Mouse (Mus musculus): ENCODE data around the gene Pde4d. TPM values are rescaled to one million over a fixed set of nuclear protein-coding genes. Genes with fewer than 3 reads are reported as not detected.

Gene Pde4d
- polyA plus RNA-seq, 1 experiment from 2014 or later: 13.6 TPM

DNA sequence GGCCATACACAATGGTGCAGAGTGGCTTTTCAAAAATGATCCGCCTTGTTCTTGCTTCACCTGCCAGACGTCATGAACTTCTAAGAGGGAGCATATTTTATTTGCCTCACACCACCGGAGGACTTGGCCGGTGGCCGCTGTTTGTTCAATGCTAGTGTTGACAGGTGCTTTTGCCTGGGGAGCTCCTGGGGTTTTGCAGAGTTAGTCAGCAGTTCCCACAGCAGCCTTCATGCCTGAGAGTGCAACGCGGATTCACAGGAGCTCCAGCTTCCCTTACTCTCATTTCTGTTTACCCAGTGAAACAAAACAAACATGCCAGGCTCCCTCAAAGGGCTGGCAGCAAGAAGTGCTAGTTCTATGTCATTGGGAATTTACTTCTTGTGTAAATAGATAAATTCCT, 1031.7 kb downstream of the Pde4d start:
- Histone ChIP-seq H3K4me1 (ENCODE audit: control insufficient read depth, insufficient read depth, low read length) (peaks cover 4% of the 10 kb centered on the region), H3K9ac (ENCODE audit: low read depth, low read length) (no peak overlapping the region), H3K4me3 (ENCODE audit: low read depth, low read length) (no peak overlapping the region), H3K27me3 (replicated peaks; ENCODE audit: control insufficient read depth, insufficient read depth, low read length) (no peaks in the 10 kb centered on the region), H3K4me2 (ENCODE audit: low read depth, low read length) (no peak overlapping the region), H3K36me3 (ENCODE audit: control insufficient read depth, insufficient read depth, low read length) (no peaks in the 10 kb centered on the region), H3K9me3 (ENCODE audit: control insufficient read depth, low read length) (no peaks in the 10 kb centered on the region), H3K27ac (replicated peaks; ENCODE audit: low read depth, low read length) (no peak overlapping the region)
- ATAC-seq (ENCODE audit: low read depth) (peak; percentile 84), DNase-seq (ENCODE audit: low spot score) (peak; percentile 75)
- 41% methylated on average over 7 of the region's 7 CpGs for WGBS

DNA sequence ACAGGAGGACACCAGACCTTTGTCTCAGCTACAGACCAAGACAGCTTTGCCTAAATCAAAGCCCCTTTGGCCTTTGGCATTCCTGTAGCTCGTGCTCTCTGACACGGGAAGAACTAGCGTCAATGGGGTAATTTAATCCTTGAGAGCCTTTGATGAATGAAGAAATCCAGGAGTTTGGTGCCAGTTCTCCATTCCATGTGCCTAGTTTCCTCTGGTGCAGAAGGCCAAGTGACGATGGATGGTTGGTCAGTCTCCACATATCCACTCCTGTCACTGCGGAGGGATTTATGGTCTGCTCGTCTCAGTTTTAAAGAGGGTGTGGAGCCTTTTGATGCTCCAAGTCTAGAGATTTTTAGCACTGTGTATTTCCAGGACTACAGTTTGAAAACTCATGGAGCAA, 1036.4 kb downstream of the Pde4d start:
- H3K9ac ChIP-seq (ENCODE audit: low read depth, low read length): no peak overlapping the region
- no peak overlapping the region for H3K27ac ChIP-seq (replicated peaks; ENCODE audit: low read depth, low read length)
- no peaks in the 10 kb centered on the region for H3K36me3 ChIP-seq (ENCODE audit: control insufficient read depth, insufficient read depth, low read length)
- no peak overlapping the region for H3K4me3 ChIP-seq (ENCODE audit: low read depth, low read length)
- H3K4me1 ChIP-seq (ENCODE audit: control insufficient read depth, insufficient read depth, low read length): peaks cover 6% of the 10 kb centered on the region; the same call in 1 of the 2 replicates
- 42% methylated on average over 6 of the region's 6 CpGs for WGBS
- H3K4me2 ChIP-seq (ENCODE audit: low read depth, low read length): no peak overlapping the region
- H3K9me3 ChIP-seq (ENCODE audit: control insufficient read depth, low read length): no peaks in the 10 kb centered on the region
- DNase-seq (ENCODE audit: low spot score): no peak
- no peaks in the 10 kb centered on the region for H3K27me3 ChIP-seq (replicated peaks; ENCODE audit: control insufficient read depth, insufficient read depth, low read length)
- no peak for ATAC-seq (ENCODE audit: low read depth)

DNA sequence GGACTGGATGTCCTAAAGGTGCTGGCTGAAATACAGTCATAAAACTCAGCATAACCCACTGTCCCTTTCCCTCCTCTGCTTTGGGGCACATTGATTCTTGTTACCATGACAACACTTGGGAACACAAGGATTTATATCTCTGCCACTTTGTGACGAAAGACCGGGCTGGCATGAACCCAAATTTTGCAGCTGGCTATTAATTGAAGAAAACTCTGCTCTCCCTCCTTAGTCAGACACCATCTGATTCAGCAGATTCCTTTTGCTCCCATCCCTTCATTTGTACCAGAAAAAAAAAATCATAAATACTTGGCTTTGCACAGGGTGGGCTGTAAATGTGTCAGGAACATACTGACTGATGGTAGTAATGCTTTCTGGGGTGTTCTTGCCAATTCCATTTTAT, 1037.6 kb downstream of the Pde4d start:
- H3K9me3 ChIP-seq (ENCODE audit: control insufficient read depth, low read length): no peaks in the 10 kb centered on the region
- DNase-seq (ENCODE audit: low spot score): no peak
- no peak overlapping the region for H3K4me3 ChIP-seq (ENCODE audit: low read depth, low read length)
- no peak overlapping the region for H3K4me2 ChIP-seq (ENCODE audit: low read depth, low read length)
- H3K27ac ChIP-seq (replicated peaks; ENCODE audit: low read depth, low read length): no peak overlapping the region
- no peak for ATAC-seq (ENCODE audit: low read depth)
- WGBS: 61% methylated on average over 2 of the region's 2 CpGs
- peaks cover 6% of the 10 kb centered on the region; the same call in 1 of the 2 replicates for H3K4me1 ChIP-seq (ENCODE audit: control insufficient read depth, insufficient read depth, low read length)
- no peaks in the 10 kb centered on the region for H3K27me3 ChIP-seq (replicated peaks; ENCODE audit: control insufficient read depth, insufficient read depth, low read length)
- no peak overlapping the region for H3K9ac ChIP-seq (ENCODE audit: low read depth, low read length)
- H3K36me3 ChIP-seq (ENCODE audit: control insufficient read depth, insufficient read depth, low read length): no peaks in the 10 kb centered on the region

DNA sequence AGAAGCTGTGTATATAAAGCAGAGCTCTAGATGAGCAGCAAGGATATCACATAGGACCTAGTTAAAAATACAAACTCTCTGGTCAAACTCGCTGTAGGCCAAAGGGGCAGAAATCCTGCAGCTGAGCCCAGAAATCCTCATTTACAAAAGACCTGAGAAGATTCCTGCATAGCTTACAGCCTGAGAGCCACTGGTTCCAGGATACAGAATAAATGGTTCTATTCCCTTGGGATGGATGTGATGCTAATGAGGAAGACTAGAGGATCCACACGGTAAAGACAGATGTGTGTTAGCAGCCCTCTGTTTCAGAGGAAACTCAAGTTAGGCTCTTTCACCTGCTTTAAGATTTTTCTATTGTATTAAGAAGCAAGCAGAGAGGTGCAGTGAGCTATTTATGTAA, 1041.1 kb downstream of the Pde4d start:
- WGBS: 42% methylated on average over 2 of the region's 2 CpGs
- H3K4me2 ChIP-seq (ENCODE audit: low read depth, low read length): no peak overlapping the region
- ATAC-seq (ENCODE audit: low read depth): no peak
- no peaks in the 10 kb centered on the region for H3K27me3 ChIP-seq (replicated peaks; ENCODE audit: control insufficient read depth, insufficient read depth, low read length)
- H3K9ac ChIP-seq (ENCODE audit: low read depth, low read length): no peak overlapping the region
- DNase-seq (ENCODE audit: low spot score): no peak
- H3K9me3 ChIP-seq (ENCODE audit: control insufficient read depth, low read length): no peaks in the 10 kb centered on the region
- H3K4me3 ChIP-seq (ENCODE audit: low read depth, low read length): no peak overlapping the region
- no peak overlapping the region for H3K27ac ChIP-seq (replicated peaks; ENCODE audit: low read depth, low read length)
- H3K4me1 ChIP-seq (ENCODE audit: control insufficient read depth, insufficient read depth, low read length): peaks cover 6% of the 10 kb centered on the region; the same call in 1 of the 2 replicates
- no peaks in the 10 kb centered on the region for H3K36me3 ChIP-seq (ENCODE audit: control insufficient read depth, insufficient read depth, low read length)

DNA sequence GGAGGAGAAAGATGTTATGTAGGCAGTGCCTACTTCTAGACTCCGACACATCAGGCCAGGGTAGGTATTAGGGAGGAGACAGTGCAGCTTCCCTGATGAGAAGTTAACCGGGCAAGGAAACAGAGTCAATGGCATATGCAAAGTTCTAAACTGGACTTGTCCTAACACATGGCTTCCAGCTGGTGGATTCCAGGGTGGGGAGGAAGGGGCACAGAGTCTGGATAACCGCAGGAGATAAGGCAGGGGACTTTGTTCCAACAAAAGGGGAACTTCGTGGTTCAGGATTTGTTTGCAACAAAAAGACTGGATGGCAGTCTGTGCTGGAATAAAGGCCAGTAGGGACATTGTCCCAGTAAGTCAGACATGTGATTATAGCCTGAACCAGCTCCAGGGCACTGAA, 1042.1 kb downstream of the Pde4d start:
- WGBS: 61% methylated on average over 4 of the region's 4 CpGs
- Histone ChIP-seq H3K4me1 (ENCODE audit: control insufficient read depth, insufficient read depth, low read length) (peaks cover 6% of the 10 kb centered on the region; the same call in 1 of the 2 replicates), H3K27me3 (replicated peaks; ENCODE audit: control insufficient read depth, insufficient read depth, low read length) (no peaks in the 10 kb centered on the region), H3K9ac (ENCODE audit: low read depth, low read length) (no peak overlapping the region), H3K27ac (replicated peaks; ENCODE audit: low read depth, low read length) (no peak overlapping the region), H3K36me3 (ENCODE audit: control insufficient read depth, insufficient read depth, low read length) (no peaks in the 10 kb centered on the region), H3K9me3 (ENCODE audit: control insufficient read depth, low read length) (no peaks in the 10 kb centered on the region), H3K4me3 (ENCODE audit: low read depth, low read length) (no peak overlapping the region), H3K4me2 (ENCODE audit: low read depth, low read length) (no peak overlapping the region)
- ATAC-seq (ENCODE audit: low read depth) (no peak), DNase-seq (ENCODE audit: low spot score) (no peak)

DNA sequence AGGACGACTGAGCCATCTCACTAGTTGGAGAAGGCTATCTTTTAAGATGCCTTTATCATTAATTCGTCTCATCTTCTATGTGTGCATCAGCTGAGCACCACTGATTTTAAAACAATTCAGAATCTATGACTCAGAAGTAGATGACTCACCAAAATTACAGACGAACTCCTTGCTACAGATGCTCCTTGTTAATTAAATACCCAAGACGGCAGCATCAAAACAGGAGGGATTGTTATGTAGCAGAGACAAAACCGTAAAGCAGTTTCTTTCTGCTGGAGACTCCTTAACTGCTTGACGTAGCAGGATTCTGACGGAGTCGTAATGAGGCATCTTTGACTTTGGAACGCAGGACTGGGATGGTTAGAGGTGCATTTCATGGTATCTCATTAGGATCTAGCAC, 1050.6 kb downstream of the Pde4d start:
- 79% methylated on average over 9 of the region's 9 CpGs for WGBS
- Histone ChIP-seq H3K36me3 (ENCODE audit: control insufficient read depth, insufficient read depth, low read length) (no peaks in the 10 kb centered on the region), H3K4me2 (ENCODE audit: low read depth, low read length) (no peak overlapping the region), H3K27me3 (replicated peaks; ENCODE audit: control insufficient read depth, insufficient read depth, low read length) (no peaks in the 10 kb centered on the region), H3K4me1 (ENCODE audit: control insufficient read depth, insufficient read depth, low read length) (no peaks in the 10 kb centered on the region; the same call in 1 of the 2 replicates), H3K9ac (ENCODE audit: low read depth, low read length) (no peak overlapping the region), H3K27ac (replicated peaks; ENCODE audit: low read depth, low read length) (no peak overlapping the region), H3K4me3 (ENCODE audit: low read depth, low read length) (no peak overlapping the region), H3K9me3 (ENCODE audit: control insufficient read depth, low read length) (no peaks in the 10 kb centered on the region)
- DNase-seq (ENCODE audit: low spot score) (no peak), ATAC-seq (ENCODE audit: low read depth) (no peak)

DNA sequence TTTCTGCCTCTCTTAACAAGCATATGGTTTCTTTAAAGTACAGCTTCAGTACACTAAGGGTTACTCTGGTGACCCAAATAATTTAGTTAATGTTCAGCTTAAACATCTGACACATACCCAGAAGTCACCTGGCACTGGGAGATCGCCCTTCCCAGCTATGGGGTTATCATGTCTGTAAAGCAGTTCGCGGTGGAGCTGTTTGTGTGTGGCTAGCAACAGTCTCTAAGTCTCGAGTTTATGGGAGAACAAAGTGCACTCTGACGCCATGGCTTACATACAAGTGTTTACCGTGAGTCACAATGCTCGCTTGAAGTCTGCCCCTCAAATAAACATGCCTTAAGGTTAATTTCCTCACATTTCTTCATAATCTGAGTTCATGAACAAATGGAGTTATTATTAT, 1053.0 kb downstream of the Pde4d start:
- no peak for ATAC-seq (ENCODE audit: low read depth)
- Histone ChIP-seq H3K9me3 (ENCODE audit: control insufficient read depth, low read length) (no peaks in the 10 kb centered on the region), H3K27me3 (replicated peaks; ENCODE audit: control insufficient read depth, insufficient read depth, low read length) (no peaks in the 10 kb centered on the region), H3K4me1 (ENCODE audit: control insufficient read depth, insufficient read depth, low read length) (peaks cover 6% of the 10 kb centered on the region; the same call in 1 of the 2 replicates), H3K9ac (ENCODE audit: low read depth, low read length) (no peak overlapping the region), H3K4me3 (ENCODE audit: low read depth, low read length) (no peak overlapping the region), H3K4me2 (ENCODE audit: low read depth, low read length) (no peak overlapping the region), H3K36me3 (ENCODE audit: control insufficient read depth, insufficient read depth, low read length) (no peaks in the 10 kb centered on the region), H3K27ac (replicated peaks; ENCODE audit: low read depth, low read length) (no peak overlapping the region)
- no peak for DNase-seq (ENCODE audit: low spot score)
- WGBS: 74% methylated on average over 7 of the region's 7 CpGs

DNA sequence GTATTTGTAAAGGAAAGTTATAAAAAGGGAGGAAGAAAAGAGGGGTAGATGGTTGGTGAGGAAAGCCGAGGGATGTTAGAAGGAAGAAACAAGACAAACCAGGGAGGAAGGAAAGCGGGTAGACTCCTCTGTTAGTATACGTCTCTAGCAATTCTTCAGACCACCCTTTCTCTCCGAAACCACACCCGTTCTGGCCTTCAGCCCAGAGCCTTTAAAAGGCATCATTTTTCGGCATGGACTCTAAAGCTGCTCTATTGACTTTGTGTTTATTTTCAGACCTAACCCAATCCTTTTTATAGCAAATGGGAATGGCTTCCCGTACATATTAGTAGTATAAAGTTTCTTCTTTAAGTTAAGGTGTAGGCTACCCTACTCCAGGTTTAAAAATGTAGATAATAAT, 1057.0 kb downstream of the Pde4d start:
- Histone ChIP-seq H3K9me3 (ENCODE audit: control insufficient read depth, low read length) (no peaks in the 10 kb centered on the region), H3K9ac (ENCODE audit: low read depth, low read length) (no peak overlapping the region), H3K4me3 (ENCODE audit: low read depth, low read length) (no peak overlapping the region), H3K36me3 (ENCODE audit: control insufficient read depth, insufficient read depth, low read length) (no peaks in the 10 kb centered on the region), H3K27me3 (replicated peaks; ENCODE audit: control insufficient read depth, insufficient read depth, low read length) (no peaks in the 10 kb centered on the region), H3K27ac (replicated peaks; ENCODE audit: low read depth, low read length) (no peak overlapping the region), H3K4me2 (ENCODE audit: low read depth, low read length) (no peak overlapping the region), H3K4me1 (ENCODE audit: control insufficient read depth, insufficient read depth, low read length) (peaks cover 6% of the 10 kb centered on the region; the same call in 1 of the 2 replicates)
- ATAC-seq (ENCODE audit: low read depth) (no peak), DNase-seq (ENCODE audit: low spot score) (peak; percentile 70)
- 57% methylated on average over 7 of the region's 7 CpGs for WGBS

DNA sequence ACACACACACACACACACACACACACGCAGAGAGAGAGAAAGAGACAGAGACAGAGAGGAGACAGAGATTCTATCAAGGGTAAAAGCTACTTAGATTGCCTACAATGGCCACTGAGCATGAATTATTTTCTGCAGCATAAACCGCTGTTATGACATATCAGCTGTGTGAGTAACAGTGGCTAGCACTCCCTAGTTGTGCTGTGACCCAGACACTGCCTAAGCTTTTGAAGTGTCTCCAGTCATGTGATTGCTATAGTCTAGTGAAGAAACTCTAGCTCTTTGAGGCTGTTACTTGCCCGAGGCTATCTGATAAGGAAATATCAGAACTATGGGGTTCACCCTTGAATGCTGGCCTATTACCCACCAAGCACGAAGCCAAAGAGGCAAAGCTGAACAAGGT, 1058.7 kb downstream of the Pde4d start:
- Histone ChIP-seq H3K27ac (replicated peaks; ENCODE audit: low read depth, low read length) (no peak overlapping the region), H3K4me1 (ENCODE audit: control insufficient read depth, insufficient read depth, low read length) (0 out of 2 replicates have a peak, but pooled peaks cover 6% of the 10 kb centered on the region), H3K9ac (ENCODE audit: low read depth, low read length) (no peak overlapping the region), H3K4me3 (ENCODE audit: low read depth, low read length) (no peak overlapping the region), H3K4me2 (ENCODE audit: low read depth, low read length) (no peak overlapping the region), H3K36me3 (ENCODE audit: control insufficient read depth, insufficient read depth, low read length) (no peaks in the 10 kb centered on the region), H3K9me3 (ENCODE audit: control insufficient read depth, low read length) (no peaks in the 10 kb centered on the region), H3K27me3 (replicated peaks; ENCODE audit: control insufficient read depth, insufficient read depth, low read length) (no peaks in the 10 kb centered on the region)
- DNase-seq (ENCODE audit: low spot score) (no peak), ATAC-seq (ENCODE audit: low read depth) (no peak)
- WGBS: 81% methylated on average over 4 of the region's 4 CpGs

All from embryonic facial prominence, embryonic 14.5 days (tissue).